Mouse (Mus musculus): ENCODE measurements around the gene H60b.
"Not testable (repeated sequence)": the region's sequence is repeated elsewhere in the genome, so short reads cannot be mapped to it uniquely, and the experiment has no call there.

GRCm38 (mm10) chr10:22163705-22164583 is 5.6 kb downstream of the H60b start:
- TF ChIP-seq CTCF (IDR thresholded peaks at IDR 0.05; ENCODE audit: low read depth): peak; percentile 68
- not testable (repeated sequence) for TF ChIP-seq EP300 (IDR thresholded peaks at IDR 0.05; ENCODE audit: low read depth)

All from liver, postnatal 0 days (tissue).